Mouse (Mus musculus) ES-Bruce4 (cell line): ENCODE data around the gene Emp1.

Experiments
- CTCF ChIP-seq: IDR thresholded peaks from one replicate; pipeline ENCODE4 v1.8.1; 2011; ENCODE audit warnings: low read depth, low read length
- EP300 ChIP-seq: IDR thresholded peaks from 2 replicates; pipeline ENCODE4 v1.6.1; 2011; ENCODE audit warnings: low read depth, low read length; ENCODE audit not compliant: insufficient read depth
- POLR2A ChIP-seq: IDR thresholded peaks from one replicate; pipeline ENCODE4 v1.8.1; 2011; ENCODE audit warnings: low read length; ENCODE audit not compliant: insufficient read depth

GRCm38 (mm10) chr6:135352537-135352936 lies 9.8 kb upstream of the Emp1 start:
- TF ChIP-seq CTCF (no peak), EP300 (no peak), POLR2A (no peak)
